Mouse (Mus musculus) intestine, embryonic 14.5 days (tissue): ENCODE measurements around the gene Sumf1. TPM values are rescaled to one million over a fixed set of nuclear protein-coding genes. Genes with fewer than 3 reads are reported as not detected.

Source experiments
- ATAC-seq: fragments of 200-750 bp; cut with Nextera tagmentation; replicated peaks from 2 replicates; pipeline ENCODE4 v1.8.0; 2017; ENCODE audit warnings: low read depth, moderate number of reproducible peaks, moderate TSS enrichment, moderate library complexity; ENCODE audit not compliant: low FRiP score, low TSS enrichment
- DNase-seq: peaks from one replicate; pipeline ENCODE4 v3.0.0-alpha.2; 2018; ENCODE audit warnings: low spot score
- H3K27ac ChIP-seq: fragments of 300-500 bp; sonication (generic); 2 replicates; pipeline ENCODE4 v1.5.1; 2014; ENCODE audit warnings: low read depth, mild to moderate bottlenecking, control low read depth
- H3K27me3 ChIP-seq: fragments of 300-500 bp; sonication (generic); replicated peaks from 2 replicates; pipeline ENCODE4 v1.6.1; 2014; ENCODE audit warnings: low read length, control low read depth; ENCODE audit not compliant: control insufficient read depth, insufficient read depth
- H3K36me3 ChIP-seq: fragments of 300-500 bp; sonication (generic); 2 replicates; pipeline ENCODE4 v1.6.1; 2014; ENCODE audit warnings: low read length, control low read depth; ENCODE audit not compliant: control insufficient read depth, insufficient read depth
- H3K4me1 ChIP-seq: fragments of 300-500 bp; sonication (generic); replicated peaks from 2 replicates; pipeline ENCODE4 v1.6.1; 2014; ENCODE audit warnings: low read length, control low read depth, mixed read lengths; ENCODE audit not compliant: control insufficient read depth, insufficient read depth
- H3K4me2 ChIP-seq: fragments of 300-500 bp; sonication (generic); 2 replicates; pipeline ENCODE4 v1.6.1; 2014; ENCODE audit warnings: low read length
- H3K4me3 ChIP-seq: fragments of 300-500 bp; sonication (generic); 2 replicates; pipeline ENCODE4 v1.5.1; 2014; ENCODE audit warnings: low read depth, low read length, control low read depth, mixed read lengths
- H3K9ac ChIP-seq: fragments of 300-500 bp; sonication (generic); 2 replicates; pipeline ENCODE4 v1.6.1; 2014; ENCODE audit warnings: mild to moderate bottlenecking, low read length
- H3K9me3 ChIP-seq: fragments of 300-500 bp; sonication (generic); 2 replicates; pipeline ENCODE4 v1.6.1; 2016; ENCODE audit warnings: low read length, control low read depth; ENCODE audit not compliant: control insufficient read depth
- WGBS: fragments of 180-500 bp; shearing (Covaris S2); extraction: QIAGEN DNeasy Blood & Tissue Kit; methylation state at CpG from one replicate; pipeline ENCODE4 v1.1.7; 2014; 5-methylcytosine and 5-hydroxymethylcytosine counted together
- polyA plus RNA-seq: library from polyadenylated mRNA; unstranded; fragments of >200 nt; fragmentation: Nextera tagmentation; extraction: Ambion mirVana; gene quantifications from 2 replicates; pipeline ENCODE4 v1.2.1, GENCODE M21; 2014

Sumf1 gene
- polyA plus RNA-seq, 1 experiment from 2014 or later: 21.7 TPM

DNA sequence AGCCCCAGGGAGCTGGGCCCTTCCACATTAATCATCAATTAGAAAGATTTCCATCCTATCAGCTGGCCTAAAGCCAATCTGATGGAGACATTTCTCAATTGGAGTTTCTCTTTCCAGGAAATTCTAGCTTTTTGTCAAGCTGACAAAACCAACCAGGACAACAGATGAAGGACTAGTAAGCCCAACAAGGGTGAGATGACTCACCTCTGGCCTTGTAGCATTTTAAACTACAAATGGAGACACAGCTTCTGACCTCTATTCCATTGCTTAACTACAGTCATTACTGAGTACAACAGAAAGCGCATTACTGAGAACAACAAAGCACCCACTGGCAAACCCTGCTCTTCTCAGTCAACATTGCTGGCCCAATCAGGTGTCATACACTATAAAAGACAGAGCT is 49.1 kb downstream of the Sumf1 start:
- DNase-seq: no peak
- no peaks in the 10 kb centered on the region for H3K9me3 ChIP-seq
- no peak overlapping the region for H3K9ac ChIP-seq
- H3K4me1 ChIP-seq: no peaks in the 10 kb centered on the region
- H3K4me3 ChIP-seq: no peak overlapping the region
- ATAC-seq: no peak
- H3K27me3 ChIP-seq: no peaks in the 10 kb centered on the region
- 79% methylated on average over 1 of the region's 1 CpGs for WGBS
- no peak overlapping the region for H3K4me2 ChIP-seq
- no peaks in the 10 kb centered on the region for H3K36me3 ChIP-seq
- no peak overlapping the region for H3K27ac ChIP-seq

DNA sequence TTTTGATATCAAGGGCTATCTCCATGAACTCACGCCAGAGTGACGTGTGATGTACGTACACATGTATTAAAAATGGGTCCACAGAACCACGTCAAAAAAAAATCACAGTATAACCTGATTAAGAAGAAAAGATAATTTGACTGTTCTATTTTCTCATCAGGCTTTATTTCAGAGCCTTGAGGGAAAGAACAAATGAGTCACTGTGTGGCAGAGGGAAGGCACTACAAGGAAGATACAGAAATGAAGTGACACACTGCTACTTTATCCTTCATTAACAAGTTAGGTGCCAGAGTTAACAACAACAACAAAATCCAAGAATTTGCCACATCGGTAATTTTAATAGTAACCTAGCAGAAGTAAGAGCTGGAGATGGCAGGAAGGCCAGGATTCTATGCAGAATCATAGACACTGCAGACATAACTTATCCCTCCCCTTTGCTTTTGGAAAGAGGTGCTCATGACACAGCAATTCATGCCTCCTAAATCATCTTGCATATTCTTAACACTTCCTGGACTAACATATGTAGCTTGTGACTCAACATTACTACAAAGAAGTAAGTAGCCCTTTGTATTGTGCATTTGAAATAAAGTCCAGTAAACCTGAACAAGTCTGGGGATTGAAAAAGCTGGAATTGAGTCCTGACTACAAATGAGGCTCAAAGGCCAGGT is 53.0 kb downstream of the Sumf1 start:
- H3K27me3 ChIP-seq: no peaks in the 10 kb centered on the region
- H3K9ac ChIP-seq: no peak overlapping the region
- H3K4me3 ChIP-seq: no peak overlapping the region
- ATAC-seq (no peak), DNase-seq (no peak)
- H3K4me1 ChIP-seq: no peaks in the 10 kb centered on the region
- 94% methylated on average over 5 of the region's 5 CpGs for WGBS
- no peak overlapping the region for H3K27ac ChIP-seq
- no peaks in the 10 kb centered on the region for H3K9me3 ChIP-seq
- no peak overlapping the region for H3K4me2 ChIP-seq
- H3K36me3 ChIP-seq: no peaks in the 10 kb centered on the region

DNA sequence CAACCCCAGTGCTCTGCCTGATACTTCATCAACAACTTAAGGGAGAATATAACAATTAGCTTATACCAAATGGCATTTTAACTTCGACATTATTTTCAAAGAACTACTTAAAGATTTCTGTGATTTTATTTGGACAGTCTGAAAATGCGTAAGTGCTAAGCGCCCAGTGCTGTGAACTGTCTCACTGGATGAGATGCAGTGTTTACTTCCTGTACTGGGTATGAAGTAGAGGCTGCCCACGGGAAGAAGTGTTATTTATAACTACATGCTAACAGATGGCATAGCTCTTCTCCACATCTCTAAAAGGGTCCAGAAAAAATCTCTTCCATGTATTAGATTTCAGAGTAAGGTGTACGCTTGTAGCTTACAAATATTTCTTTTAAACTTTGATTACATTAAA is 54.7 kb downstream of the Sumf1 start:
- Histone ChIP-seq H3K4me2 (no peak overlapping the region), H3K36me3 (no peaks in the 10 kb centered on the region), H3K4me3 (no peak overlapping the region), H3K9me3 (no peaks in the 10 kb centered on the region), H3K27ac (no peak overlapping the region), H3K27me3 (no peaks in the 10 kb centered on the region), H3K9ac (no peak overlapping the region), H3K4me1 (no peaks in the 10 kb centered on the region)
- 70% methylated on average over 5 of the region's 5 CpGs for WGBS
- DNase-seq (no peak), ATAC-seq (no peak)

DNA sequence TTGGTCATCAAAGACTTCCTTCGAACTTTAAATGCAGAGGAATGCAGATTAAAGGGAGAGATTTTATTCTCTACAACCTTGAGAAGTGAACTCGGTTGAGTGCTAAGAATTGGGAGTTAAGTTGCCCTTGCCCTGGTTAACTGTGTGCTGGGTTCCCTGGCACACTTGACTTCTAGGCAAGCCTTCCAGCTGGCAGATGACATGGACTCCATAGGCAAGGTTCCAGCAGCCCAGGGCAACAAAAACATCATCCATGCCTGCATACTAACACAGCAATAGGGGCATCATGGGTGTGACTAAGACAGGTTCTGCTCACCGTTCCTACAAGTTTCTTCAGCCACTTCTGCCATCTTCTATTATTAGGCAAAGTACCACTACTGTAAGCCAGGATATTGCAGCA is 58.8 kb downstream of the Sumf1 start:
- DNase-seq (no peak), ATAC-seq (no peak)
- H3K4me2 ChIP-seq: no peak overlapping the region
- H3K4me1 ChIP-seq: no peaks in the 10 kb centered on the region
- H3K4me3 ChIP-seq: no peak overlapping the region
- no peaks in the 10 kb centered on the region for H3K9me3 ChIP-seq
- WGBS: 86% methylated on average over 3 of the region's 3 CpGs
- no peak overlapping the region for H3K27ac ChIP-seq
- H3K9ac ChIP-seq: no peak overlapping the region
- no peaks in the 10 kb centered on the region for H3K36me3 ChIP-seq
- no peaks in the 10 kb centered on the region for H3K27me3 ChIP-seq

DNA sequence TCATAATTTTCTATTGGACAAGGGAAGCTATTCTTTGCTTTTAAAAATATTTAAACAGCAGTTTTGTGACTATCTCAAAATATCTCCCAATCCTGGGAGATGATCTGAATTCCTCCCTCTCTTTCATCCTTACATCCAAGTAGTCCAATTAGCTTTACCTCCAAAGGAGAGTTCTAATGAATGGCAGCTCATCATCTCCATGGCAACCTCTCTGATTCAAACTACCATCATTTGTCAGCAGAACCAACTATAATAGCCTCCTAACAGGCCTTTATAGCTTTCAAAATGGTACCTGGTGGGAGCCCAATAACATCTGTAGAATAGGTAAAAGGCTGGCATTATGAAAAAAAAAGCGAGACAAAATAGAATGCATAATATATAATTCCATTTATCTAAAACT is 59.9 kb downstream of the Sumf1 start:
- ATAC-seq (no peak), DNase-seq (no peak)
- Histone ChIP-seq H3K9me3 (no peaks in the 10 kb centered on the region), H3K4me1 (no peaks in the 10 kb centered on the region), H3K4me2 (no peak overlapping the region), H3K36me3 (no peaks in the 10 kb centered on the region), H3K27me3 (no peaks in the 10 kb centered on the region), H3K9ac (no peak overlapping the region), H3K27ac (no peak overlapping the region), H3K4me3 (no peak overlapping the region)
- 98% methylated on average over 1 of the region's 1 CpGs for WGBS

DNA sequence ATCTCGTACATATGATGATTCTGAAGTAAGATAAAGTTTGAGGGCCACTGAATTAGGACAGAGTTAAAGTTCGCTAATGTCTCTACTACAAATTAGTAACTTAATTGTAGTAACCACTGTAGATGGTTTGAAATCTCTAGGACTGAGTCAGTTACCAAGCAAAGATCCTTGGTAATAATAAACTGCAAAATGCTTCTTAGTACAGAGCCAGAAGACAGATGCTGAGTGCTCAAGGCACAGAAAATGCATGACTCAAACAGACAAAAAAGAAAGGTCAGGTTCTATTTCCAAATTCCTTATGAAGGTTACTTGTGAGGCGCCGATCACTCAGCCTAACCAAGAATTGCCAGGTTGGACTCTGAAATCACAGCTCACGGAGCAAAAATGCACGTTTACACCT is 67.5 kb downstream of the Sumf1 start:
- Histone ChIP-seq H3K27ac (no peak overlapping the region), H3K9ac (no peak overlapping the region), H3K36me3 (no peaks in the 10 kb centered on the region), H3K4me2 (no peak overlapping the region), H3K9me3 (no peaks in the 10 kb centered on the region), H3K4me1 (no peaks in the 10 kb centered on the region), H3K27me3 (no peaks in the 10 kb centered on the region), H3K4me3 (no peak overlapping the region)
- DNase-seq (no peak), ATAC-seq (no peak)
- 92% methylated on average over 6 of the region's 6 CpGs for WGBS

DNA sequence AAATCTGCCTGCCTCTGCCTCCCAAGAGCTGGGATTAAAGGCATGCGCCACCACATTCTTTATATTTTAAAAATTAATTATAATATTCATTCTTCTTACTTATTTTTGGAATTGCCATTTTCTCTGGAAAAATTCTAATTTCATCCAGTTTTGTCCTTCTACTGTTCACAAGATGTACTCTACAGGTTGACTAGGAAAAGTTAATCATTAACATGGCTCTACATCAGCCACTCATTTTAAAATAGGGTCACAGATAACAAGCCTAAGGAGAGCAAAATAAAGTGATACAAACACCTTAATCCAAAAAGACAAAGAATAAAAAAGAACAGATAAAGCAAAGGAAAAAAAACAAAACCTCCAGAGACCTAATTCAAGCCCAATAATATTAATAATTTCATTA is 70.4 kb downstream of the Sumf1 start:
- DNase-seq (no peak), ATAC-seq (no peak)
- H3K4me3 ChIP-seq: no peak overlapping the region
- WGBS: 98% methylated on average over 1 of the region's 1 CpGs
- H3K4me1 ChIP-seq: no peaks in the 10 kb centered on the region
- H3K36me3 ChIP-seq: no peaks in the 10 kb centered on the region
- H3K9ac ChIP-seq: no peak overlapping the region
- no peaks in the 10 kb centered on the region for H3K27me3 ChIP-seq
- H3K27ac ChIP-seq: no peak overlapping the region
- no peaks in the 10 kb centered on the region for H3K9me3 ChIP-seq
- H3K4me2 ChIP-seq: no peak overlapping the region

DNA sequence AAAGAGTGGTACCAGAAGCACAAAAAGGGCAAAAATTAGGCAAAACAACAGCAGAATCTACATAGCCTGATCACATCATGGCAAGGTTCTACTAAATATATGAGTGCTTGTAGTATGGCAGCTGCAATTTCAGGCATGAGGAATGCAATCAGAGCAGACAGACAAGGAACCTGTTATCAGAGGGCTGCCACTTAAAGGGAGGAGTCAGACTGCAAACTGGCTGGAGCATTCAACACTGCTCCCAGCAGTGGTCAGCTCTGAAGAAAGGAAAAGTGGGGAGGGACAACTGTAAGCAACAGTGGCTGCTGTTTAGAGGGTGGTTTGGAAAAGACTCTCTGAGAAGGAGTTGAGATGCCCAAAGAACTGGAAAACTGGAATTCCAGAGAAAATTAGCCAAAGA is 73.7 kb downstream of the Sumf1 start:
- H3K27ac ChIP-seq: no peak overlapping the region
- H3K4me3 ChIP-seq: no peak overlapping the region
- H3K9ac ChIP-seq: no peak overlapping the region
- H3K27me3 ChIP-seq: no peaks in the 10 kb centered on the region
- DNase-seq: no peak
- no peaks in the 10 kb centered on the region for H3K9me3 ChIP-seq
- H3K4me2 ChIP-seq: no peak overlapping the region
- no peaks in the 10 kb centered on the region for H3K4me1 ChIP-seq
- 0 out of 2 replicates have a peak, but pooled peaks cover 3% of the 10 kb centered on the region for H3K36me3 ChIP-seq
- no peak for ATAC-seq

DNA sequence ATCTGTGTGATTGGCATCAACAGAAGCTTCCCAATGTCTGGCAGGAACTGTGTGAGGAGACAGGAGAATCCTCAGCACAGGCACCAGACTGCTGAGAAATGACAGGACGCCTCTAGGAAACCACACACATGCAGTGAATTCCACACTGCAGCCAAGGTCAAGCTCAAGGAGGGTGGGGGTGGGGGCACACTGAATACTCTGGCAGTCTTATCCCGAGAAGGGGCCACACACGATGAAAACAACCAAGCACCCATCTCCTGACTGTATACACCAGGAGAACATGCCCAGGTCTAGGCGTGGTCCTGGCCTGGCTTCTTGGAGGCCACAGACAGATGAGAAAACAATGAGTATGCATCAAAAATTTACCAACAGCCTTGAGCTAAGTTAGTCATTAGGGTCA is 75.0 kb downstream of the Sumf1 start:
- DNase-seq: no peak
- Histone ChIP-seq H3K36me3 (0 out of 2 replicates have a peak, but pooled peaks cover 3% of the 10 kb centered on the region), H3K4me1 (no peaks in the 10 kb centered on the region), H3K27me3 (no peaks in the 10 kb centered on the region), H3K27ac (no peak overlapping the region), H3K4me3 (no peak overlapping the region), H3K9me3 (no peaks in the 10 kb centered on the region), H3K9ac (no peak overlapping the region), H3K4me2 (no peak overlapping the region)
- no peak for ATAC-seq
- WGBS: 51% methylated on average over 4 of the region's 4 CpGs
